Mouse (Mus musculus): ENCODE measurements at regions not wholly inside any gene's neighbourhood (a gene's known extent, or its start where the extent isn't known, plus 50 kb on each side); places are given as distances from the start of the nearest gene placed in this dataset.

GRCm38 (mm10) chr9:22993531-22993930, 229.3 kb upstream of the Bmper start:
- no peak overlapping the region for H3K4me2 ChIP-seq (replicated peaks; ENCODE audit: low read depth, low read length)
- no peak overlapping the region for H3K27ac ChIP-seq (ENCODE audit: low read length)
- H3K9ac ChIP-seq (replicated peaks; ENCODE audit: low read length): no peak overlapping the region
- no peak overlapping the region for H3K4me3 ChIP-seq (ENCODE audit: low read length)
- no peak for ATAC-seq (ENCODE audit: low FRiP score, low TSS enrichment)
- no peaks in the 10 kb centered on the region for H3K36me3 ChIP-seq (ENCODE audit: insufficient read depth, low read length)
- H3K27me3 ChIP-seq (ENCODE audit: insufficient read depth, low read length): no peaks in the 10 kb centered on the region
- no peaks in the 10 kb centered on the region for H3K9me3 ChIP-seq (ENCODE audit: low read length)
- H3K4me1 ChIP-seq (ENCODE audit: insufficient read depth, low read length): 0 out of 2 replicates have a peak, but pooled peaks cover under 1% of the 10 kb centered on the region
- 78% methylated on average over 5 of the region's 5 CpGs for WGBS

- no peaks in the 10 kb centered on the region for H3K36me3 ChIP-seq (ENCODE audit: insufficient read depth, low read length)
- H3K9ac ChIP-seq (replicated peaks; ENCODE audit: low read length): no peak overlapping the region
- H3K27me3 ChIP-seq (ENCODE audit: insufficient read depth, low read length): no peaks in the 10 kb centered on the region
- no peak for ATAC-seq (ENCODE audit: low FRiP score, low TSS enrichment)
- H3K4me2 ChIP-seq (replicated peaks; ENCODE audit: low read depth, low read length): no peak overlapping the region
- no peaks in the 10 kb centered on the region for H3K9me3 ChIP-seq (ENCODE audit: low read length)
- 0 out of 2 replicates have a peak, but pooled peaks cover 4% of the 10 kb centered on the region for H3K4me1 ChIP-seq (ENCODE audit: insufficient read depth, low read length)
- no peak overlapping the region for H3K4me3 ChIP-seq (ENCODE audit: low read length)
- no peak overlapping the region for H3K27ac ChIP-seq (ENCODE audit: low read length)
- WGBS: 53% methylated on average over 9 of the region's 9 CpGs
Measured at GRCm38 (mm10) chr9:22995564-22995963, 227.3 kb upstream of the Bmper start.

- Histone ChIP-seq H3K4me2 (replicated peaks; ENCODE audit: low read depth, low read length) (no peak overlapping the region; the same call in 1 of the 2 replicates), H3K4me1 (ENCODE audit: insufficient read depth, low read length) (peaks cover 5% of the 10 kb centered on the region; the same call in 1 of the 2 replicates), H3K9ac (replicated peaks; ENCODE audit: low read length) (no peak overlapping the region), H3K4me3 (ENCODE audit: low read length) (no peak overlapping the region), H3K27me3 (ENCODE audit: insufficient read depth, low read length) (no peaks in the 10 kb centered on the region), H3K36me3 (ENCODE audit: insufficient read depth, low read length) (no peaks in the 10 kb centered on the region), H3K27ac (ENCODE audit: low read length) (no peak overlapping the region), H3K9me3 (ENCODE audit: low read length) (no peaks in the 10 kb centered on the region)
- no peak for ATAC-seq (ENCODE audit: low FRiP score, low TSS enrichment)
- 50% methylated on average over 6 of the region's 6 CpGs for WGBS
Measured at GRCm38 (mm10) chr9:22998306-22998705, 224.6 kb upstream of the Bmper start.

GRCm38 (mm10) chr9:22999181-22999580, 223.7 kb upstream of the Bmper start:
- no peak overlapping the region for H3K9ac ChIP-seq (replicated peaks; ENCODE audit: low read length)
- ATAC-seq (ENCODE audit: low FRiP score, low TSS enrichment): no peak
- no peaks in the 10 kb centered on the region for H3K27me3 ChIP-seq (ENCODE audit: insufficient read depth, low read length)
- no peak overlapping the region for H3K27ac ChIP-seq (ENCODE audit: low read length)
- 87% methylated on average over 4 of the region's 4 CpGs for WGBS
- H3K4me3 ChIP-seq (ENCODE audit: low read length): no peak overlapping the region
- peaks cover 14% of the 10 kb centered on the region for H3K4me1 ChIP-seq (ENCODE audit: insufficient read depth, low read length)
- no peak overlapping the region for H3K4me2 ChIP-seq (replicated peaks; ENCODE audit: low read depth, low read length)
- no peaks in the 10 kb centered on the region for H3K36me3 ChIP-seq (ENCODE audit: insufficient read depth, low read length)
- no peaks in the 10 kb centered on the region for H3K9me3 ChIP-seq (ENCODE audit: low read length)

GRCm38 (mm10) chr9:23000200-23000599, 222.7 kb upstream of the Bmper start:
- no peak overlapping the region for H3K4me3 ChIP-seq (ENCODE audit: low read length)
- no peaks in the 10 kb centered on the region for H3K27me3 ChIP-seq (ENCODE audit: insufficient read depth, low read length)
- peaks cover 24% of the 10 kb centered on the region for H3K4me1 ChIP-seq (ENCODE audit: insufficient read depth, low read length)
- no peak overlapping the region for H3K4me2 ChIP-seq (replicated peaks; ENCODE audit: low read depth, low read length)
- WGBS: 75% methylated on average over 3 of the region's 3 CpGs
- H3K27ac ChIP-seq (ENCODE audit: low read length): no peak overlapping the region
- ATAC-seq (ENCODE audit: low FRiP score, low TSS enrichment): no peak
- no peaks in the 10 kb centered on the region for H3K36me3 ChIP-seq (ENCODE audit: insufficient read depth, low read length)
- H3K9me3 ChIP-seq (ENCODE audit: low read length): no peaks in the 10 kb centered on the region
- no peak overlapping the region for H3K9ac ChIP-seq (replicated peaks; ENCODE audit: low read length)

GRCm38 (mm10) chr9:23003195-23004061, 219.4 kb upstream of the Bmper start:
- Histone ChIP-seq H3K9me3 (ENCODE audit: low read length) (no peaks in the 10 kb centered on the region), H3K27me3 (ENCODE audit: insufficient read depth, low read length) (0 out of 2 replicates have a peak, but pooled peaks cover 3% of the 10 kb centered on the region), H3K4me1 (ENCODE audit: insufficient read depth, low read length) (peaks cover 44% of the 10 kb centered on the region), H3K4me3 (ENCODE audit: low read length) (no peak overlapping the region), H3K36me3 (ENCODE audit: insufficient read depth, low read length) (no peaks in the 10 kb centered on the region), H3K27ac (ENCODE audit: low read length) (no peak overlapping the region), H3K4me2 (replicated peaks; ENCODE audit: low read depth, low read length) (no peak overlapping the region), H3K9ac (replicated peaks; ENCODE audit: low read length) (no peak overlapping the region)
- peak; percentile 31; the same call in 1 of the 2 replicates for ATAC-seq (ENCODE audit: low FRiP score, low TSS enrichment)
- whole genome bisulfite sequencing: 43% methylated on average over 14 of the region's 14 CpGs

- no peak for ATAC-seq (ENCODE audit: low FRiP score, low TSS enrichment)
- Histone ChIP-seq H3K27me3 (ENCODE audit: insufficient read depth, low read length) (0 out of 2 replicates have a peak, but pooled peaks cover 8% of the 10 kb centered on the region), H3K4me1 (ENCODE audit: insufficient read depth, low read length) (peaks cover 49% of the 10 kb centered on the region), H3K36me3 (ENCODE audit: insufficient read depth, low read length) (no peaks in the 10 kb centered on the region), H3K27ac (ENCODE audit: low read length) (no peak overlapping the region), H3K4me2 (replicated peaks; ENCODE audit: low read depth, low read length) (0 out of 2 replicates have a peak overlapping the region, but pooled peaks have one; percentile 14), H3K9ac (replicated peaks; ENCODE audit: low read length) (no peak overlapping the region), H3K4me3 (ENCODE audit: low read length) (no peak overlapping the region), H3K9me3 (ENCODE audit: low read length) (no peaks in the 10 kb centered on the region)
- 18% methylated on average over 7 of the region's 7 CpGs for WGBS
Measured at GRCm38 (mm10) chr9:23005005-23005404, 217.9 kb upstream of the Bmper start.

- no peak overlapping the region for H3K27ac ChIP-seq (ENCODE audit: low read length)
- no peaks in the 10 kb centered on the region for H3K36me3 ChIP-seq (ENCODE audit: insufficient read depth, low read length)
- H3K9me3 ChIP-seq (ENCODE audit: low read length): no peaks in the 10 kb centered on the region
- WGBS: 18% methylated on average over 24 of the region's 24 CpGs
- no peak overlapping the region for H3K4me3 ChIP-seq (ENCODE audit: low read length)
- ATAC-seq (ENCODE audit: low FRiP score, low TSS enrichment): no peak
- peaks cover 55% of the 10 kb centered on the region for H3K4me1 ChIP-seq (ENCODE audit: insufficient read depth, low read length)
- H3K4me2 ChIP-seq (replicated peaks; ENCODE audit: low read depth, low read length): peak overlapping the region; percentile 38
- H3K9ac ChIP-seq (replicated peaks; ENCODE audit: low read length): 0 out of 2 replicates have a peak overlapping the region, but pooled peaks have one; percentile 35
- H3K27me3 ChIP-seq (ENCODE audit: insufficient read depth, low read length): 0 out of 2 replicates have a peak, but pooled peaks cover 10% of the 10 kb centered on the region
Measured at GRCm38 (mm10) chr9:23009462-23010183, 213.3 kb upstream of the Bmper start.

- Histone ChIP-seq H3K9ac (replicated peaks; ENCODE audit: low read length) (no peak overlapping the region), H3K4me1 (ENCODE audit: insufficient read depth, low read length) (peaks cover 42% of the 10 kb centered on the region), H3K27ac (ENCODE audit: low read length) (peak overlapping the region; percentile 44; the same call in 1 of the 2 replicates), H3K9me3 (ENCODE audit: low read length) (peaks cover 2% of the 10 kb centered on the region), H3K4me3 (ENCODE audit: low read length) (no peak overlapping the region), H3K27me3 (ENCODE audit: insufficient read depth, low read length) (0 out of 2 replicates have a peak, but pooled peaks cover 10% of the 10 kb centered on the region), H3K4me2 (replicated peaks; ENCODE audit: low read depth, low read length) (no peak overlapping the region), H3K36me3 (ENCODE audit: insufficient read depth, low read length) (no peaks in the 10 kb centered on the region)
- no peak for ATAC-seq (ENCODE audit: low FRiP score, low TSS enrichment)
- WGBS: 48% methylated on average over 7 of the region's 7 CpGs
Measured at GRCm38 (mm10) chr9:23011316-23011959, 211.4 kb upstream of the Bmper start.

Measured in kidney, embryonic 16.5 days (tissue).